Mouse (Mus musculus) CH12.LX (cell line): ENCODE results near the gene Cenpm.

Source experiments
- CTCF ChIP-seq, 2 experiments: IDR thresholded peaks in 1 of 2; conservative IDR thresholded peaks in 1 of 2; 2 replicates each; pipeline ENCODE4 v1.5.1; 2011 to 2012; ENCODE audit warnings: low read depth in 2 of 2, low read length in 2 of 2, improper control_type of control experiment in 1 of 2, inconsistent platforms in 1 of 2, mild to moderate bottlenecking in 1 of 2, moderate library complexity in 1 of 2
- JUN ChIP-seq: IDR thresholded peaks from 2 replicates; pipeline ENCODE4 v1.6.1; 2011; ENCODE audit warnings: low read depth, mild to moderate bottlenecking, low read length, improper control_type of control experiment, moderate library complexity; ENCODE audit not compliant: insufficient read depth
- POLR2A ChIP-seq: IDR thresholded peaks from 2 replicates; pipeline ENCODE4 v1.6.1; 2011; ENCODE audit warnings: low read depth, mild to moderate bottlenecking, improper control_type of control experiment, low read length
- TCF12 ChIP-seq: IDR thresholded peaks from 2 replicates; pipeline ENCODE4 v1.6.1; 2014; ENCODE audit warnings: low read depth, mild to moderate bottlenecking, inconsistent platforms, low read length, improper control_type of control experiment

DNA sequence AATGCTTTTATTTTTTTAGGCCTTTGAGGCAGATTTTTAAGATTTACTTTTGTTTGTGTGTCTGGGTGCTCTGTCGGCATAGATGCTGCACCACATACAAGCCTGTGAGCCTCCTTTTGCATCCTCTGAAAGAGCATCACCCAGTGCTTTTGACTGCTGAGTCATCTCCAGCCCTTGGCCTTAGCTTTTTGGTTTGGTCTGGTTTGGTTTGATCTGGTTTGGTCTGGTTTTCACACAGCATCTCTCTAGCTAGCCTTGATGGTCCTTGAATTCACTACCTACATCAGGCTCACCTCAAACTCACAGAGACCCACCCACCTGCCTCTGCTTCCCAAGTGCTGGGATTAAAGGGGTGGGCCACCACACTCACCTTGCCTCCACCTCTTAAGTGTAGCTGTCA is 56.6 kb downstream of the Cenpm start:
- TF ChIP-seq JUN (no peak), TCF12 (no peak), CTCF (conservative IDR thresholded peaks at IDR 0.05 in 1 of 2, IDR thresholded peaks at IDR 0.05 in 1 of 2; ENCODE audit: low read depth in 2 of 2, low read length in 2 of 2) (no peak), POLR2A (no peak)
